Mouse (Mus musculus): ENCODE data around the gene Msi1.

DNA sequence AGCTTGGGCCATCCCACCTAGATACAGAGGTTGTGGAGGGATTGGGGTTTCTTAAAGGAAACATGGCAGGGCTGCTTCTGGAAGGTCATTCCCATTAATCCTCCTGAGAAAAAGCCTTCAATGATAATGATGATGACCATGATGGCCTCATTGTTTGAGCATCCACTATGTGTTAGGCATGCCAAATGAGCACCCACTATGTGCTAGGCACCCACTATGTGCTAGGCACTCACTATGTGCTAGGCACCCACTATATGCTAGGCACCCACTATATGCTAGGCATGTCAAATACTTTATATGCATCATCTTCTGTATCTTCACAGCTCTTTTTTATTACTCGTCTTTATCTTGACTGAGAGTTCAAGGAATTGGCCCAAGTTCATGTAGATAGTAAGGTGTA is 36.4 kb upstream of the Msi1 start:
- TF ChIP-seq NRF1 (IDR thresholded peaks at IDR 0.05; ENCODE audit: insufficient read depth, low read depth, low read length, poor library complexity, severe bottlenecking) (no peak), NELFE (IDR thresholded peaks at IDR 0.05; ENCODE audit: low read depth, low read length) (no peak)

Measured in MEL (cell line).